Mouse (Mus musculus) lung, adult 2 months (tissue): ENCODE measurements around the gene Nat9.

ENCODE experiments used
- CTCF ChIP-seq: fragments of 200-500 bp; IDR thresholded peaks from 2 replicates; pipeline ENCODE4 v1.5.1; 2011; ENCODE audit warnings: mild to moderate bottlenecking, low read length, control low read depth; ENCODE audit not compliant: insufficient read depth
- POLR2A ChIP-seq: fragments of 200-500 bp; IDR thresholded peaks from 2 replicates; pipeline ENCODE4 v1.6.1; 2011; ENCODE audit warnings: low read depth, mild to moderate bottlenecking, control low read depth, low read length, borderline replicate concordance; ENCODE audit errors: extremely low read depth

- no peak for TF ChIP-seq CTCF
- TF ChIP-seq POLR2A = no peak
These were observed 32.5 kb downstream of the Nat9 start for GRCm38 (mm10) chr11:115155053-115155634.
